Mouse (Mus musculus): ENCODE data around the gene Ndrg3. TPM values are rescaled to one million over a fixed set of nuclear protein-coding genes. Genes with fewer than 3 reads are reported as not detected.
A peak's percentile ranks its signal among the peaks of the same experiment; 100 is the strongest.
"Not testable (repeated sequence)": the region's sequence is repeated elsewhere in the genome, so short reads cannot be mapped to it uniquely, and the experiment has no call there.

The Ndrg3 gene
- total and polyA plus RNA-seq, 2 experiments from 2014 or later = 160 to 178 TPM

DNA sequence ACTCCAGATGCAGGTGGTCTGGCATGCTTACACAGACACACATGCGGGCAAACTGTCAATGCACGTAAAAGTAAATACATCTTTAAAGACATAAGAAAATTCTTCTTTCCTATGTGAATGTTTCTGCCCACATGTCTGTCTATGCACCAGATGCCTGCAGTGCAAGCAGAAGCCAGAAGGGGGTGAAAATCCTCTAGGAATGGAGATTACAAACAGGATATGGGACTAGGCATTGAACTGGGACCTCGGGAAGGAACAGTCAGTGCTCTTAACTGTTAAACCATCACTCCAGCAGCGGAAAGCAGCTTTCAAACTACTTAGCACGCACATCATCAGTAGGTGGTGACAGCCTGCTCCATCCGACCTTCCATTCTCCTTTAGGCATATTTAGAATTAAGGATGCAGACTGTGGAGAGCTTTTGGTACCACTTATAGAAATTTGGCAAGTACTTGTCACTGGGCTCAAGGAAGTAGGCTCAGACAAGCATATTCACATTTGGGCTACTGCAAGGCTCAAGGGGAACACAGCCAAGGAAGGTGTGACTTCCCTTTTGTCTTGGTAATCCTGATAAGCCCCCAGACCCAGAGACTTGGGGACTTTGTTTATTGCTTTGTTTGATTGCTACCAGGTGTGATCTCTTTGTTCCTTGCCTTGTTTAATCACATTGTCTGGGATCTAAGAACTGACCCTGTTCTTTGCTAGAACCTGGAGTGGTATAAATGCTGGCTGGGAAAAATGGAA lies 86.7 kb downstream of the Ndrg3 start:
- H3K4me2 ChIP-seq (ENCODE audit: low read depth, low read length, poor library complexity, severe bottlenecking) = no peak overlapping the region
- ATAC-seq (ENCODE audit: low FRiP score) (no peak), DNase-seq (ENCODE audit: low spot score) (peak; percentile 61)
- H3K9me3 ChIP-seq (ENCODE audit: low read length) = no peaks in the 10 kb centered on the region
- H3K4me3 ChIP-seq (ENCODE audit: low read depth, low read length) = no peak overlapping the region
- peak; percentile 79 for TF ChIP-seq CTCF (IDR thresholded peaks at IDR 0.05)
- H3K4me1 ChIP-seq (ENCODE audit: insufficient read depth, low read length) = no peaks in the 10 kb centered on the region
- no peaks in the 10 kb centered on the region for H3K36me3 ChIP-seq (ENCODE audit: insufficient read depth, low read length)
- H3K27ac ChIP-seq (ENCODE audit: low read depth, low read length) = no peak overlapping the region
- no peaks in the 10 kb centered on the region for H3K27me3 ChIP-seq (ENCODE audit: insufficient read depth, low read length)
- WGBS = 33% methylated on average over 6 of the region's 6 CpGs
- H3K9ac ChIP-seq (replicated peaks; ENCODE audit: low read length, poor library complexity, severe bottlenecking) = no peak overlapping the region

DNA sequence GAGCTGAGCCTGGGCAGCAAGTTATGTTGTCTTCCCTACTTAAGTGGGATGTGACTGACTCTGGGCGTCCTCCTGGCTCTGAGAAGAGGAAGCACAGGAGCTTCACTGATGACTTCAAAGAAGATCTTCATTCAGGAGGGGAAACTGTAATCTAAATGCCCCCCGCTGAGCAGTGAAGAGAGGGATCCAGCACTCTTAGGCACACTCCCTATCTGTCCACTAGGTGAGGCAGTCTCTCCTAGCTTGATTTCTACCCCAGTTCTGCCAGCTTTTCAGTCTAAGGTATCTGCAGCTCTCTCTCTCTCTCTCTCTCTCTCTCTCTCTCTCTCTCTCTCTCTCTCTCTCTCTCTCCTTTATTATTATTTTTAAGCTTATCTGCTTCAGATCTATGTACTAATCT lies 88.5 kb downstream of the Ndrg3 start:
- no peak for ATAC-seq (ENCODE audit: low FRiP score)
- WGBS = 38% methylated on average over 2 of the region's 2 CpGs
- H3K4me2 ChIP-seq (ENCODE audit: low read depth, low read length, poor library complexity, severe bottlenecking) = no peak overlapping the region

DNA sequence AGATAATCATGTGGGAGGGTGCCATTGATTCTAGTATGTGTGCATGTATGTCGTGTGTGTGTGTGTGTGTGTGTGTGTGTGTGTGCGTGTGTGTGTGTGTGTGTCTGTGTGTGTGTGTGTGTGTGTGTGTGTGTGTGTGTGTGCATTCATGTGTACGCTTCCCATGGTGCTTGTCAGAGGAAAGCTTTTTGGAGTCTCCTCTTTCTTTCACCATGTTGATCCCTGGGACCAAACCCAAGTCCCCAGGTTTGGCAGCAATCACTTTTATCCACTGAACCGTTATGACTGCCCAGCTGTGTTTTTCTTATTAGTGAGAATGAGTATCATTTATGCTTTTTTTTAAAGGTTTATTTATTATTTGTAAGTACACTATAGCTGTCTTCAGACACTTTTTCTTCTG lies 89.4 kb downstream of the Ndrg3 start:
- WGBS = 78% methylated on average over 4 of the region's 4 CpGs
- H3K27me3 ChIP-seq (ENCODE audit: insufficient read depth, low read length); ATAC-seq (ENCODE audit: low FRiP score); H3K36me3 ChIP-seq (ENCODE audit: insufficient read depth, low read length); H3K27ac ChIP-seq (ENCODE audit: low read depth, low read length); DNase-seq (ENCODE audit: low spot score); H3K4me1 ChIP-seq (ENCODE audit: insufficient read depth, low read length); H3K4me3 ChIP-seq (ENCODE audit: low read depth, low read length); H3K9me3 ChIP-seq (ENCODE audit: low read length); H3K9ac ChIP-seq (replicated peaks; ENCODE audit: low read length, poor library complexity, severe bottlenecking); H3K4me2 ChIP-seq (ENCODE audit: low read depth, low read length, poor library complexity, severe bottlenecking): not testable (repeated sequence)

More for the DNA sequence above, 88.5 kb downstream of the Ndrg3 start:
- Histone ChIP-seq H3K36me3 (ENCODE audit: insufficient read depth, low read length) (no peaks in the 10 kb centered on the region), H3K27me3 (ENCODE audit: insufficient read depth, low read length) (no peaks in the 10 kb centered on the region), H3K4me3 (ENCODE audit: low read depth, low read length) (no peak overlapping the region), H3K9ac (replicated peaks; ENCODE audit: low read length, poor library complexity, severe bottlenecking) (no peak overlapping the region), H3K9me3 (ENCODE audit: low read length) (no peaks in the 10 kb centered on the region), H3K27ac (ENCODE audit: low read depth, low read length) (no peak overlapping the region), H3K4me1 (ENCODE audit: insufficient read depth, low read length) (peaks cover 2% of the 10 kb centered on the region; the same call in 1 of the 2 replicates)
- DNase-seq (ENCODE audit: low spot score) = no peak
- TF ChIP-seq CTCF (IDR thresholded peaks at IDR 0.05) = peak; percentile 39

- ATAC-seq (ENCODE audit: low FRiP score) = no peak
- Histone ChIP-seq H3K4me3 (ENCODE audit: low read depth, low read length) (no peak overlapping the region), H3K27me3 (ENCODE audit: insufficient read depth, low read length) (no peaks in the 10 kb centered on the region), H3K36me3 (ENCODE audit: insufficient read depth, low read length) (no peaks in the 10 kb centered on the region), H3K27ac (ENCODE audit: low read depth, low read length) (no peak overlapping the region), H3K4me2 (ENCODE audit: low read depth, low read length, poor library complexity, severe bottlenecking) (no peak overlapping the region), H3K9ac (replicated peaks; ENCODE audit: low read length, poor library complexity, severe bottlenecking) (no peak overlapping the region), H3K9me3 (ENCODE audit: low read length) (no peaks in the 10 kb centered on the region), H3K4me1 (ENCODE audit: insufficient read depth, low read length) (peaks cover 2% of the 10 kb centered on the region; the same call in 1 of the 2 replicates)
- TF ChIP-seq CTCF (IDR thresholded peaks at IDR 0.05) = no peak
- WGBS = 78% methylated on average over 6 of the region's 6 CpGs
- no peak for DNase-seq (ENCODE audit: low spot score)
Observed at GRCm38 (mm10) chr2:156901883-156902282, 90.0 kb downstream of the Ndrg3 start.

DNA sequence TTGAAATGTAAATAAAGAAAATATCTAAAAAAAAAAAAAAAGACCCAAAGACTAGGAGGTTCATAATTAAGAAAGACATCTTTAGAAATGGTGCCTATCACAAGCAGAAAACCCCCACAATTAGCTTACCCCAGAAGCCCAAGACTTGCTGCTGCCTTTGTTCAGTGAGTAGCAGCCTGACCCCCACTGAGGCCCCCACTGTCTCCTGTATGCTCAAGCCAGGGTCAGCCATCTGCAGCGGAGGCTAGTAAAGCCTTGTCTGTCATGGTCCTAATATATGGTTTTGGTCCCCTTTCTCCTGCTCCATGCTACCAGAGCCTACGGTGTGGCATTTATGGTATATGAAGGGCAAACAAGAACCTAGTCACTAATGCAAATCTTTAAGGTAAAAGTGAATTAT lies 90.5 kb downstream of the Ndrg3 start:
- H3K36me3 ChIP-seq (ENCODE audit: insufficient read depth, low read length) = no peaks in the 10 kb centered on the region
- DNase-seq (ENCODE audit: low spot score) = no peak
- no peak overlapping the region for H3K4me3 ChIP-seq (ENCODE audit: low read depth, low read length)
- H3K27me3 ChIP-seq (ENCODE audit: insufficient read depth, low read length) = no peaks in the 10 kb centered on the region
- no peaks in the 10 kb centered on the region for H3K9me3 ChIP-seq (ENCODE audit: low read length)
- no peak overlapping the region for H3K27ac ChIP-seq (ENCODE audit: low read depth, low read length)
- no peak overlapping the region for H3K4me2 ChIP-seq (ENCODE audit: low read depth, low read length, poor library complexity, severe bottlenecking)
- 70% methylated on average over 2 of the region's 2 CpGs for WGBS
- peaks cover 2% of the 10 kb centered on the region; the same call in 1 of the 2 replicates for H3K4me1 ChIP-seq (ENCODE audit: insufficient read depth, low read length)
- no peak for ATAC-seq (ENCODE audit: low FRiP score)
- no peak for TF ChIP-seq CTCF (IDR thresholded peaks at IDR 0.05)
- no peak overlapping the region for H3K9ac ChIP-seq (replicated peaks; ENCODE audit: low read length, poor library complexity, severe bottlenecking)

DNA sequence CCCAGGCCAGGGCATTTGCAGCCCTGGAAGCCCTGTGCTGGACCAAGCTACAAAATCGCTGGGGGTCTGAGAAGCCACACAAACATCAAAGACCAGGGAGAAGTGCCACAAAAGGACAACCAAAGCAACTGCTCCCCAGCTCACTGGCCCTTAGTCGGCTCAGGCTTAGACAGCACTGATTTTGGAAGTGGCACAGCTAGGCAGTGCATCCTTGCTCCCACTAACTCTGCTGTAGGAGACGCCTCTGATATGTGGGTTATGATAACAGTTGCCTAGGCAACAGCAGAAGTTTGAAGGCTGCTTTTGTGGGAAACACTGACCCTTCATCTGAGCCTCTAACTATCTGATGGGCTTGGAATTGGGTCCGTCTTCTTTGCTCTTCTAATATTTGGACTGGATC lies 92.7 kb downstream of the Ndrg3 start:
- no peaks in the 10 kb centered on the region for H3K9me3 ChIP-seq (ENCODE audit: low read length)
- H3K36me3 ChIP-seq (ENCODE audit: insufficient read depth, low read length) = no peaks in the 10 kb centered on the region
- H3K9ac ChIP-seq (replicated peaks; ENCODE audit: low read length, poor library complexity, severe bottlenecking) = no peak overlapping the region
- no peak overlapping the region for H3K4me3 ChIP-seq (ENCODE audit: low read depth, low read length)
- no peak for DNase-seq (ENCODE audit: low spot score)
- no peak overlapping the region for H3K4me2 ChIP-seq (ENCODE audit: low read depth, low read length, poor library complexity, severe bottlenecking)
- 0 out of 2 replicates have a peak overlapping the region, but pooled peaks have one; percentile 32 for H3K27ac ChIP-seq (ENCODE audit: low read depth, low read length)
- no peaks in the 10 kb centered on the region for H3K27me3 ChIP-seq (ENCODE audit: insufficient read depth, low read length)
- 57% methylated on average over 4 of the region's 4 CpGs for WGBS
- H3K4me1 ChIP-seq (ENCODE audit: insufficient read depth, low read length) = peaks cover 2% of the 10 kb centered on the region; the same call in 1 of the 2 replicates
- no peak for TF ChIP-seq CTCF (IDR thresholded peaks at IDR 0.05)
- no peak for ATAC-seq (ENCODE audit: low FRiP score)

Data from midbrain, postnatal 0 days (tissue).